Mouse (Mus musculus): Measurements from ENCODE around the gene Podnl1.

Gene Podnl1

GRCm38 (mm10) chr8:84127202-84127901, 1.6 kb downstream of the Podnl1 start:
- DNase-seq (ENCODE audit: low spot score in 2 of 2): no peak

GRCm38 (mm10) chr8:84128277-84128676, 2.5 kb downstream of the Podnl1 start:
- no peak for DNase-seq (ENCODE audit: low spot score in 2 of 2)

- DNase-seq (ENCODE audit: low spot score in 2 of 2): no peak
Measured at GRCm38 (mm10) chr8:84130806-84131205, 5.0 kb downstream of the Podnl1 start.

- no peak for DNase-seq (ENCODE audit: low spot score in 2 of 2)
Measured at GRCm38 (mm10) chr8:84132225-84132624, 6.4 kb downstream of the Podnl1 start.

- no peak for DNase-seq (ENCODE audit: low spot score in 2 of 2)
Measured at GRCm38 (mm10) chr8:84137848-84138247, 12.1 kb downstream of the Podnl1 start.

- DNase-seq (ENCODE audit: low spot score in 2 of 2): no peak
Measured at GRCm38 (mm10) chr8:84140838-84141237, 15.0 kb downstream of the Podnl1 start.

- DNase-seq (ENCODE audit: low spot score in 2 of 2): no peak
Measured at GRCm38 (mm10) chr8:84144636-84145245, 19.0 kb downstream of the Podnl1 start.

GRCm38 (mm10) chr8:84147324-84147766, 21.6 kb downstream of the Podnl1 start:
- DNase-seq (ENCODE audit: low spot score in 2 of 2): no peak

GRCm38 (mm10) chr8:84147769-84148530, 22.2 kb downstream of the Podnl1 start, which contains the start of the genes Cc2d1a and 4930432K21Rik:
TSS of gene Cc2d1a (minus strand) at chr8:84147936.
TSS of gene 4930432K21Rik (plus strand) at chr8:84148025.
- DNase-seq (ENCODE audit: low spot score in 2 of 2): peak; percentile 83 to 88

- no peak for DNase-seq (ENCODE audit: low spot score in 2 of 2)
Measured at GRCm38 (mm10) chr8:84148531-84148850, 22.7 kb downstream of the Podnl1 start.

- DNase-seq (ENCODE audit: low spot score in 2 of 2): no peak
Measured at GRCm38 (mm10) chr8:84149181-84149580, 23.4 kb downstream of the Podnl1 start.

- DNase-seq (ENCODE audit: low spot score in 2 of 2): no peak
Measured at GRCm38 (mm10) chr8:84157620-84158019, 31.8 kb downstream of the Podnl1 start.

GRCm38 (mm10) chr8:84167696-84168095, 41.9 kb downstream of the Podnl1 start:
- no peak for DNase-seq (ENCODE audit: low spot score in 2 of 2)

GRCm38 (mm10) chr8:84170096-84170495, 44.3 kb downstream of the Podnl1 start:
- DNase-seq (ENCODE audit: low spot score in 2 of 2): no peak

GRCm38 (mm10) chr8:84173861-84174260, 48.1 kb downstream of the Podnl1 start:
- DNase-seq (ENCODE audit: low spot score in 2 of 2): no peak

- DNase-seq (ENCODE audit: low spot score in 2 of 2): no peak
Measured at GRCm38 (mm10) chr8:84176560-84176959, 50.8 kb downstream of the Podnl1 start.

GRCm38 (mm10) chr8:84177405-84177804, 51.6 kb downstream of the Podnl1 start:
- DNase-seq (ENCODE audit: low spot score in 2 of 2): no peak

- no peak for DNase-seq (ENCODE audit: low spot score in 2 of 2)
Measured at GRCm38 (mm10) chr8:84178592-84178991, 52.8 kb downstream of the Podnl1 start.

GRCm38 (mm10) chr8:84179946-84180345, 54.2 kb downstream of the Podnl1 start:
- no peak for DNase-seq (ENCODE audit: low spot score in 2 of 2)

GRCm38 (mm10) chr8:84180530-84181190, 54.9 kb downstream of the Podnl1 start:
- no peak for DNase-seq (ENCODE audit: low spot score in 2 of 2)
